Mouse (Mus musculus): ENCODE measurements around the gene Ptpre. TPM values are rescaled to one million over a fixed set of nuclear protein-coding genes. Genes with fewer than 3 reads are reported as not detected.
A peak's percentile ranks its signal among the peaks of the same experiment; 100 is the strongest.
"Not testable (repeated sequence)": the region's sequence is repeated elsewhere in the genome, so short reads cannot be mapped to it uniquely, and the experiment has no call there.

The Ptpre gene
- polyA plus RNA-seq, 1 experiment from 2014 or later: 2.3 TPM

- WGBS: 94% methylated on average over 2 of the region's 2 CpGs
- Histone ChIP-seq H3K4me1 (ENCODE audit: insufficient read depth) (0 out of 2 replicates have a peak, but pooled peaks cover 11% of the 10 kb centered on the region), H3K9me3 (ENCODE audit: low read depth, low read length) (no peaks in the 10 kb centered on the region), H3K9ac (no peak overlapping the region), H3K36me3 (ENCODE audit: insufficient read depth) (peaks cover 96% of the 10 kb centered on the region), H3K27me3 (ENCODE audit: insufficient read depth, low read length) (no peaks in the 10 kb centered on the region), H3K4me2 (no peak overlapping the region), H3K4me3 (ENCODE audit: low read depth, low read length) (no peak overlapping the region), H3K27ac (ENCODE audit: low read depth) (no peak overlapping the region)
- no peak for ATAC-seq (ENCODE audit: insufficient read depth)
- TF ChIP-seq CTCF (IDR thresholded peaks at IDR 0.05; ENCODE audit: low read depth): no peak
- DNase-seq: no peak
Measured at GRCm38 (mm10) chr7:135698362-135698761, 161.1 kb downstream of the Ptpre start.

GRCm38 (mm10) chr7:135699351-135699750 is 162.1 kb downstream of the Ptpre start:
- WGBS: 52% methylated on average over 6 of the region's 6 CpGs
- not testable (repeated sequence) for ATAC-seq (ENCODE audit: insufficient read depth); H3K4me3 ChIP-seq (ENCODE audit: low read depth, low read length); H3K9me3 ChIP-seq (ENCODE audit: low read depth, low read length); H3K27ac ChIP-seq (ENCODE audit: low read depth); H3K9ac ChIP-seq; H3K4me2 ChIP-seq; H3K27me3 ChIP-seq (ENCODE audit: insufficient read depth, low read length)
- Histone ChIP-seq H3K36me3 (ENCODE audit: insufficient read depth) (peaks cover 98% of the 10 kb centered on the region), H3K4me1 (ENCODE audit: insufficient read depth) (0 out of 2 replicates have a peak, but pooled peaks cover 11% of the 10 kb centered on the region)
- DNase-seq: peak; percentile 44

- WGBS: 77% methylated on average over 9 of the region's 9 CpGs
- no peak for TF ChIP-seq CTCF (IDR thresholded peaks at IDR 0.05; ENCODE audit: low read depth)
- no peak for ATAC-seq (ENCODE audit: insufficient read depth)
- no peak overlapping the region for H3K9ac ChIP-seq
- no peak overlapping the region for H3K27ac ChIP-seq (ENCODE audit: low read depth)
- H3K4me2 ChIP-seq: no peak overlapping the region
- DNase-seq: no peak
- H3K9me3 ChIP-seq (ENCODE audit: low read depth, low read length): no peaks in the 10 kb centered on the region
- no peak overlapping the region for H3K4me3 ChIP-seq (ENCODE audit: low read depth, low read length)
- H3K4me1 ChIP-seq (ENCODE audit: insufficient read depth): 0 out of 2 replicates have a peak, but pooled peaks cover 7% of the 10 kb centered on the region
- H3K27me3 ChIP-seq (ENCODE audit: insufficient read depth, low read length): no peaks in the 10 kb centered on the region
- peaks cover 98% of the 10 kb centered on the region for H3K36me3 ChIP-seq (ENCODE audit: insufficient read depth)
Measured at GRCm38 (mm10) chr7:135703600-135704148, 166.4 kb downstream of the Ptpre start.

GRCm38 (mm10) chr7:135704251-135704650 is 167.0 kb downstream of the Ptpre start:
- WGBS: 88% methylated on average over 8 of the region's 8 CpGs
- no peak for TF ChIP-seq CTCF (IDR thresholded peaks at IDR 0.05; ENCODE audit: low read depth)
- no peak for DNase-seq
- no peak overlapping the region for H3K9ac ChIP-seq
- H3K27ac ChIP-seq (ENCODE audit: low read depth): no peak overlapping the region
- peaks cover 98% of the 10 kb centered on the region for H3K36me3 ChIP-seq (ENCODE audit: insufficient read depth)
- ATAC-seq (ENCODE audit: insufficient read depth): no peak
- no peaks in the 10 kb centered on the region for H3K27me3 ChIP-seq (ENCODE audit: insufficient read depth, low read length)
- no peak overlapping the region for H3K4me2 ChIP-seq
- H3K4me1 ChIP-seq (ENCODE audit: insufficient read depth): 0 out of 2 replicates have a peak, but pooled peaks cover 7% of the 10 kb centered on the region
- H3K4me3 ChIP-seq (ENCODE audit: low read depth, low read length): no peak overlapping the region
- no peaks in the 10 kb centered on the region for H3K9me3 ChIP-seq (ENCODE audit: low read depth, low read length)

- ATAC-seq (ENCODE audit: insufficient read depth): no peak
- Histone ChIP-seq H3K27ac (ENCODE audit: low read depth) (no peak overlapping the region), H3K36me3 (ENCODE audit: insufficient read depth) (peaks cover 97% of the 10 kb centered on the region)
Measured at GRCm38 (mm10) chr7:135705083-135705482, 167.8 kb downstream of the Ptpre start.

GRCm38 (mm10) chr7:135705753-135706152 is 168.5 kb downstream of the Ptpre start:
- Histone ChIP-seq H3K36me3 (ENCODE audit: insufficient read depth) (peaks cover 97% of the 10 kb centered on the region), H3K4me1 (ENCODE audit: insufficient read depth) (no peaks in the 10 kb centered on the region), H3K9me3 (ENCODE audit: low read depth, low read length) (no peaks in the 10 kb centered on the region), H3K4me2 (no peak overlapping the region), H3K4me3 (ENCODE audit: low read depth, low read length) (no peak overlapping the region), H3K27ac (ENCODE audit: low read depth) (no peak overlapping the region), H3K27me3 (ENCODE audit: insufficient read depth, low read length) (no peaks in the 10 kb centered on the region), H3K9ac (no peak overlapping the region)
- no peak for TF ChIP-seq CTCF (IDR thresholded peaks at IDR 0.05; ENCODE audit: low read depth)
- no peak for ATAC-seq (ENCODE audit: insufficient read depth)
- DNase-seq: no peak
- WGBS: 80% methylated on average over 6 of the region's 6 CpGs

More at GRCm38 (mm10) chr7:135705083-135705482, 167.8 kb downstream of the Ptpre start:
- H3K9ac ChIP-seq: no peak overlapping the region
- 0 out of 2 replicates have a peak, but pooled peaks cover 2% of the 10 kb centered on the region for H3K4me1 ChIP-seq (ENCODE audit: insufficient read depth)
- no peaks in the 10 kb centered on the region for H3K9me3 ChIP-seq (ENCODE audit: low read depth, low read length)
- DNase-seq: no peak
- WGBS: 83% methylated on average over 1 of the region's 1 CpGs
- no peaks in the 10 kb centered on the region for H3K27me3 ChIP-seq (ENCODE audit: insufficient read depth, low read length)
- H3K4me2 ChIP-seq: no peak overlapping the region
- TF ChIP-seq CTCF (IDR thresholded peaks at IDR 0.05; ENCODE audit: low read depth): no peak
- H3K4me3 ChIP-seq (ENCODE audit: low read depth, low read length): no peak overlapping the region

- H3K27me3 ChIP-seq (ENCODE audit: insufficient read depth, low read length): no peaks in the 10 kb centered on the region
- no peak overlapping the region for H3K27ac ChIP-seq (ENCODE audit: low read depth)
- H3K9ac ChIP-seq: no peak overlapping the region
- 62% methylated on average over 2 of the region's 2 CpGs for WGBS
- ATAC-seq (ENCODE audit: insufficient read depth) (no peak), DNase-seq (no peak)
- no peaks in the 10 kb centered on the region for H3K9me3 ChIP-seq (ENCODE audit: low read depth, low read length)
- peaks cover 6% of the 10 kb centered on the region; the same call in 1 of the 2 replicates for H3K4me1 ChIP-seq (ENCODE audit: insufficient read depth)
- no peak overlapping the region for H3K4me3 ChIP-seq (ENCODE audit: low read depth, low read length)
- peaks cover 61% of the 10 kb centered on the region for H3K36me3 ChIP-seq (ENCODE audit: insufficient read depth)
- no peak overlapping the region for H3K4me2 ChIP-seq
- TF ChIP-seq CTCF (IDR thresholded peaks at IDR 0.05; ENCODE audit: low read depth): no peak
Measured at GRCm38 (mm10) chr7:135710702-135711101, 173.4 kb downstream of the Ptpre start.

All from lung, embryonic 14.5 days (tissue).